Mouse (Mus musculus): ENCODE data around the gene Gm20388.
A peak's percentile ranks its signal among the peaks of the same experiment; 100 is the strongest.

The Gm20388 gene

DNA sequence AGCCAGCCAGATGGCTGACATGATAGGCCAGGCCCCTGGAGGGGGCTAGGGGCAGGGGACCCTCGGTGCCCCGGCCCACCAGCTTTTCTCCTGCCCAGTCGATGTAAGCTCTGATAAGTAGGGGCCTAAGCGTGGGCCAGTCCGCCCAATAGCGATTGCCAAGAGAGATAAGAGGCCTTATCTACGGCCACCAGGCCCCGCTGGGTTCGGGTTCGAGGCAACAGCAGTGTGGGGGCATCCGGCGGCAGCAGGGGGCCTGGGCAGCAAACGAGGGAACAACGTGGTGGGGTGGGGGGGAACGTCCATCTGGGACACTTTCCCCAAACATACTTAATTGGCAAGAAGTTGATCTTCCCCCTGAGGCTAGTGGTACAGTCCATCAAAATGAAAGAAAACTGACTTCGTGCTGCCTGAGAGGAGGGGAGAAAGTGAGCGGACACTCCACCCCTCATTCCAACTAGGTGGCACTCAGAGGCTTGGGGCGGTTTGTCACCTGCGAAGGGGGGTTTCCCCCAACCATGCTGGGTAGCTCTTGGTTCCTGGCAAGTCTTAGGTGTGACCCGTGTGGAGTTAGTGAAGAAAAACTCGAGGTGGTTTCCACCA is 2374.1 kb downstream of the Gm20388 start:
- peak; percentile 64 for DNase-seq (ENCODE audit: extremely low spot score)

DNA sequence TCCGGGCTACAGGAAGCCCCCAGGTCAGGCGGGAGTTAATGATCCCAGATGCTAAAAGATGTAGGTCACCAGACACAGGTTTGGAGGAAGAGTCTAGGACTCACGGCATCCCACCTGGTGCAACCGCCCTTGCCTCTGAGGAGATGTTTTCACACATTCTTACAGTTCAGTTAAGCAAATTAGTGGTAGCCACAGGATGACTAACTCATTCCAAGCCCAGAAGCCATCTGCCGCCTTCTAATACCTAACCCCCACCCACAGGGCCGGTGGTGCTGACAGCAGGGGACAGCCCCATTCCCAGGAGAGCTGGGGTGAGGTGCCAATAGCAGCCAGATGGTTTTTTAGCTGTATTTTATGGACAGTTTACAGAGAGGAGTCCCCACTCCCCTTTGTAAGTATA is 2375.1 kb downstream of the Gm20388 start:
- DNase-seq (ENCODE audit: extremely low spot score): no peak

- no peak for DNase-seq (ENCODE audit: extremely low spot score)
Observed at GRCm38 (mm10) chr8:122286899-122287298, 2376.3 kb downstream of the Gm20388 start.

DNA sequence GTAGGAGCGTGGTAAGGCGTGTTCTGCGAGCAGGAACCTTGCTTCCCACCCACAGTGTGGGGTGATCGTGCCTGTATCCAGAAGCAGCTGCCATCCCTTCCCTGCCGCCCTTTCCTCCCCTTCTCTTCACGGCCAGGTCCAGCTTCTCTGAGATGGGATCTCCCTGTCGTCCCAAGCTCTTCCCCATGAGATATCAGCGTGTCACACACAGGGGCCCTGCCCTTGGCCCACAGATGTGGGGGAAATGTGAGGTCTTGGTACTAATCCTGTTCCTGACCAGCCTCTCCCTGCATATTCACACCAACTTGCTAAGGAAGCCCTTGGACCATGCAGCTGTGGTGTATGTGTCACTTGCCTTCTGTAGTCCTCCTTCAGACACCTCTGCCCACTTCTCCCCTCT is 2377.1 kb downstream of the Gm20388 start:
- DNase-seq (ENCODE audit: extremely low spot score): no peak

DNA sequence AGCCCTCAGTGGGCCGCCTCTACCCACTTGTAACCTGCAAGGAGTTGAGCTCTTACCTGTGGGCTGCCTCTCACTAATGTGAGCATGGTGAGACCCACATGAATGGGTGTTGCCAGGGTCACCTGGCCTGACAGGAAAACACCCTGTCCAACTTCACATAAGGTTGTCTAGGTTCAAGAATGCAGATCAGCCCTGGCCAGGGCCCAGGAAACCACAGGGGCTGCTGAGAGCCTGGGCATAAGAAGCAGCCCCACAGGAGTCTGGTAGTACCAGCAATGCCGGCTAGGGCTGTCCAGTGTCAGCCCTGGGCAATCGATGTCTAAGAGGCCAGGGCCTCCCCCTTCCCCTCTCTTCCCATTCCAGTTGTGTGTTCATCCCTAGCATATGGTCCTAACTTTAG is 2377.7 kb downstream of the Gm20388 start:
- DNase-seq (ENCODE audit: extremely low spot score): no peak

DNA sequence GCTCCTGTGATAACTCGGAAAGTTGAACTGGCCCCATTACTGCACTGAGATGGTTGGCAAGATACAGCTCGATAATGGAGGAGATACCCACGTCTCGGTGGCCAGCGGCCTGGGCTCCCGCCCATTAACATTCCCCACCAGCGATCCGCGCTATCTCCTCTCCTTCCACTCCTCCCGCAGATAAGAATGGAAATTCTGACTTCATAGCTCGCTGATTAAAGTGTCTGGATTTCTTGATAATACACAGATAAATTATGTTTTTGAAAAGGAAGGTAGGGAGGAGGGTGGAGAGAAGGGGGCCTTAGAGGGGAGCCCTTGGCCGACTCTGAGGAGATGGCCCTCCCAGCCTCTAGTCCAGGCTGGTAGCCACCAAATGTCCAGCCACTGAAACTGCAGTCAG is 2380.4 kb downstream of the Gm20388 start:
- no peak for DNase-seq (ENCODE audit: extremely low spot score)

DNA sequence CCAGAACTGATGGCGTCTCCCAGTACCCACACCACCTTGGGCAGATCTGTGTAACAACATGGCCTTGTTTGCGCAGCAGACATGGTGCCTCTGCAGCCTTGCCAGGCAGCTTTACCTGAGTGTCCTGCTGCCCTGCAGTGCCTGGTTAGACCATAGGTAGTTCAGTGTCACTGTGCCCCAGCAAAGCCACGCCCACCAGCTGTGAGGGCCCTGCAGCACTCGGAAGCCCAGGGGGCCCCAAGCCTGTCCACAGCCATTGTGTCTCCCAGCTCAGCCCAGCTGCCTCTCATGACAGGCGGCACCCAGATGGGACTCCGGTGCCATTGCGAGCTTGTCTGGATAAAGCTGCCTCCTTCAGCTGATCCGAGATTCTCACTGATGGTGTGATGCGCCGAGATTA is 2380.9 kb downstream of the Gm20388 start:
- DNase-seq (ENCODE audit: extremely low spot score): no peak

DNA sequence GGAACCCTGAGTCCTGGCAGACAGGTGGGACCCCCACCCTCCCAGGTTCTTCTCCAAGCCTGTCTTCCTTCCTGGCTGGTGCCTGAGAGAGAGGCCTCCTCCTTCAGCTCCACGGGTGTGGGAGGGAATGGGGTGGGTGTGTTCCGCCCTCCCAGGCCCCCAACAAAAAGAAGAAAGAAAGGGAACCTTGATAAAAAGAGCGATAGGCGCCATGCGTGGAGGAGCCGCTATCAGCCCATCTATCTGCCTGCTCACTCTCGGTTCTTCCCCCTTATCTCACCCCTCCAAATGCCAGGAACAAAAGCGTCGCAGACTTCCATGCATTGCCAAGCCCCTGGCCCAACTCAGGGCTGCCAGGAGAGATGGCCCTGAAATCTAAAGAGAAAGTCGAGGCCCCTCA is 2382.8 kb downstream of the Gm20388 start:
- no peak for DNase-seq (ENCODE audit: extremely low spot score)

GRCm38 (mm10) chr8:122294273-122294683 is 2383.6 kb downstream of the Gm20388 start:
- DNase-seq (ENCODE audit: extremely low spot score): peak; percentile 77

GRCm38 (mm10) chr8:122295389-122295788 is 2384.7 kb downstream of the Gm20388 start:
- no peak for DNase-seq (ENCODE audit: extremely low spot score)

DNA sequence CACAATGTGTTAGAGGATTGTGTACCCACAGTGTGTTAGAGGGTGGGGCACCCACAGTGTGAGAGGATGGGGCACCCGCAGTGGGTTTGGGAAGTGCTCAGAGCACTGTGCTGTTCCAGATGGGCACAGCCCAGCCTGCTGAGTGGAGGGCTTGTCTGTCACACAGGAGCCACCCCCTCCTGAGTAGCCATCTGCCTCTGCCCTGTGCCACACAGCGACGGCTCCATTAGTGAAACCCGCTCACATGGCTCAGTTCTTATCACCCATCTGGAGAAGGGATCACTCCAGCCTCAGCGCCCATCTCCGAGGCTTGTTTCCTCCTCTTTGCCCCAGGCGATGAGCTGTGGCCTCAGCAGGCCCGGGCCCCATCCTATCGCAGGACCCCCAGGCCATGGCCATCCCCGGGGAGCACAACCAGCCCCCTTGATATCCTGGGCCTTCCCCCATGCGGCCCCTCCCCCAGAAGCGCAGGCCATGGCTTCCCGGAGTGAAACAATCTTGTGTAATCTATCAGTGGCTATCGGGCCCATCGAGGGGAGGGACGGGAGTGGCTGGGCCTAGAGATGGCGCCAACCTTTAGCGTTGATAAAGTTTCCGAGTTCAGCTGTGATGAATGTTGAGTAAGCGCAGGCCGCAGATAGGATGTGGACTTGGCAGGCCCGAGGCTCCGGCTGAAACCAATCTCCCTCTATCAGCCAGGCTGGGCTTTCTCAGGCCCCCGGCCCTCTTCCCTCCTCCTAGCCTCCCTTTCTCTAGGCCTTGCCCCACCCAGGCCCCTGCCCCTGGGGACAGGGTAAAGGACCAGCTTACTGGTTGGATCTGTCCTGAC is 2385.7 kb downstream of the Gm20388 start:
- DNase-seq (ENCODE audit: extremely low spot score): no peak

DNA sequence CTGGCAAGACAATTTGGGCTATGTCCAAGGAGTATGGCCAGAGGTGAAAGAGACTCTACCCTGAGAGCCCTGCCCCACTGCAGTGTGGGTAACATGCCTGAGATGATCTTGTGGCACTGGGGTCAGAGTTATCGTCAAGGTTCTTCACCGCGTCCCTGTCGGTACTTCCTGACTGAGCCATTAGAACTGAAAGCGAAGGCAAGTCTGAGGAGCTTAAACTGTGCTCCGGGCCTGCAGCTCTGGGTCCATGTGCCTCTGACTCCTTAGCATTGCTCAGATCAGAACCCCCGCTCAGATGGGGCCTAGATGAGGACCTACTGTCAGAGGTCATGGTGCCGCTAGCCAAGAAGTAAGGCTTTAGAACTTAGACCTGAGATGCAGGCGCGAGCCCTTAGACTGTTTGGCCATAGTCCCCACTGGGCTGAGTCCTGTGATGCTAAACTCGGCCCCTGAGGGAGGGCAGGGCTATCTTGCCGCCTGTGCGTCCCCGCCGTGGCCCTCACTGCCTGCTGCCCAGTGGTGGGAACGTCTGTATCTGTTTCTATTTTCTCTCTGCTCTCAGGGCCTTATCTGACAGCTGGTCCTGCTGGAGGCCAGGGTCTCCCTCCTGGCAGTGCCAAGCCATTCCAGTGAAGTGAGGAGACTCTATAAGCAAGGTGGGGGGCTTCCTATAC is 2389.1 kb downstream of the Gm20388 start:
- no peak for DNase-seq (ENCODE audit: extremely low spot score)

DNA sequence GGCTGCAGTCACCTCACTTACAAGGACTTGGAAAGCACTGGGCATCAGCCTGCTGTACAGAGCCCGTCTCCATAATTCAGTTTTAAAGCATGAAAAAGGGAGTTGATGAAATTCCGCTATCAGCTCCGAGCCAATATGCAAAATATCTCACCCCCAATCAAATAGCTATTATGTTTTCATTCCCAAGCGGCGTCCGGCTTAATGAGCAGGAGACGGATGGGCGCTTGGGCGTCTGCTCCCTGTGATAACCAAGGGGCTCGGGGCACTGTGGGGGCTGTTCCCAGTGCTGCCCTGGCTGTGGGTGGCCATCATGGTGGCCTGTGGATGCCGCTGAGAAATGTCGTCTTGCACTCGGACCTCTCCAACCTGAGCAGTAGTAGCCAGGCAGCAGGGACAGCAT is 2390.4 kb downstream of the Gm20388 start:
- DNase-seq (ENCODE audit: extremely low spot score): no peak

DNA sequence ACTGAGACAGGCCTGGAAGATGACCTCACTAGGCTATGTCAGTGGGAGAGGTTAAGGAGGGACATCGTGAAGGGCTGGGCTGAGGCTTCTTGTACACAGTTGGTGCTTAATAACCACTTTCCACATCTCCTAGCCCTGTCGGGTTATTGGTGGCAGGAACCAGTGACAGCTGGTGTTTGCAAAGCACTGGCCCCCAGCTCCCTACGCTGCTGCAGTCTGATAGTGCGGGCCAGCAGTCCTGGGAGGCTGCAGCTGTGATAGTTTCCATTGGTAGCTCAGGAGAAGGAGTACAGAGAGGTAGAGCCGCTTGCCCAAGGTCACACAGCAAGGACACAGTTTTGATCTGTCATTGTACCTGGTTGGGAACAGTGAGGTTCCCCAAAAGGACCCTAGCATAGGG is 2391.2 kb downstream of the Gm20388 start:
- DNase-seq (ENCODE audit: extremely low spot score): no peak

DNA sequence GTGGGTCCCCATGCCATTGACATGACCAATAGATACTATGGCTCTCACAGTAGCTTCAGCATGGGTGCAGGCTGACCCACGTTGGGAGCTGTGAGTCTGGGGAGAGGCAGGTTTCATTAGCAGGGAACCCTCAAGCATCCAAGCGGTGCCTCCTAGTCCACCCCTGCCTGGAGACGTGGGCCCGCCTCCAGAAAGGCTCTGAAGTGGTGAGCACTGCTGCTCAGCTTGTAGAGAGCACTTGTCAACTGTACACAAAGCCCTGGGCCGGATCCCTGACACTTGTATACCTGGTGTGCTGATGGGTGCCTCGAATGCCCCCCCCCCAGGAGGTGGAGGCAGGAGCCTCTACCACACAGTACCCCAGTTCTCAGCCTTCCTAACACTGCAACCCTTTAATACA is 2392.8 kb downstream of the Gm20388 start:
- DNase-seq (ENCODE audit: extremely low spot score): no peak

DNA sequence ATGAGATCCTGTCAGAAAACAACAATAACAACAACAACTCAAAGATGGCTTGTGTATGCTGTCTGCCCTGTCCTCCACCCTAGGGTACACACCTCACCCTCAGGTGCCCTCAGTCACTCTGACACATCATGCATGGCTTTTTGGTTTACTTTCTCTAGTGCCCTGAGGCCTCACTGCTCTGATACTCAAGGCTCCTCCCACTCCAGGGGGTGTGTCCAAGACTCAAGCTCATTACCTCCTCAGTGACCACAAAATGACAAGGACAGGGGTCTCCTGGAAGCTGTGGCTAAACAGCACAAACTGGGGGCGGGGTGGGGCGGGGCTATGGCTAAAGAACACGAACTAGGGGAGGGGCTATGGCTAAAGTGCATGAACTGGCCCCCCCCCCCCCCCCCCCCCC is 2393.4 kb downstream of the Gm20388 start:
- no peak for DNase-seq (ENCODE audit: extremely low spot score)

- no peak for DNase-seq (ENCODE audit: extremely low spot score)
Observed at GRCm38 (mm10) chr8:122306660-122307399, 2396.2 kb downstream of the Gm20388 start.

- no peak for DNase-seq (ENCODE audit: extremely low spot score)
Observed at GRCm38 (mm10) chr8:122307836-122308235, 2397.2 kb downstream of the Gm20388 start.

DNA sequence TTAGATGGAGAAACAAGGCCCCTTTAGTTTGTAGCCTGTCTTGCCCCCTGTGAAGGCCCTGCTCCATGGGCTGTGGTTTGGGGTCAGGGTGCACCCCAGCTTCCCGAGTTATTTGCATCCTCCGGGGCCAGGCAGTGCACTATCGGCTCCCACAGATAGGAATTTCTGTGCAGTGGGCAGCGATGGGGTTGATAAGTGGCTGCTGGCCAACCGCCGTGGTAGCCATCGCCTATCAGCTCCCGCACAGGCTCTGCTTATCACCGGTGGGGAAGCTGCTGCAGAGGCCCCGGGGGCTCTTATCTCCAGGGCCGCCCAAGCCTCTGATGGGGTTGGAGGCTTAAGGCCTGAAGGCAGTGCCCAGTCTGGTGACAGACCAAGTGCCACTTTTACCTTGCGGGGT is 2398.6 kb downstream of the Gm20388 start:
- DNase-seq (ENCODE audit: extremely low spot score): no peak

GRCm38 (mm10) chr8:122311115-122311514 is 2400.5 kb downstream of the Gm20388 start:
- DNase-seq (ENCODE audit: extremely low spot score): no peak

DNA sequence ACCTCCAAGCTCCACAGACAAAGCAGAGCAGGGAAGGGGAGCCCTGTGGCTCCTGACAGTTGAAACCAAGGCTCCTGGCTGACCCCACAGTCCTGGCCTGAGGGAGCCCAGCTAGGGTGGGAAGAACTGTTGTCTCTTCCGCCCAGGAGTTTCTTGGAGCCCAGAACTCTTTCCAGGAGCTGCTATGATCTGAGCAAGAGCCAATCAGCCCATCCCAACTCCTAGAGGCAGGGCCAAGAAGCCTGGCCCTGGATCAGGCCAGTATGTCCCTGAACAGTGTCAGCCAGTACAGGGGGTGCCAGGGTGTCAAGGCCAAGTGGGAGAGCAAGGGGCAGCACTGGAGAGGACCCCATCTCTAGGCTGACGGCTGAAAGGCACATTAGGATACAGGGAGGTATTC is 2401.9 kb downstream of the Gm20388 start:
- DNase-seq (ENCODE audit: extremely low spot score): no peak

DNA sequence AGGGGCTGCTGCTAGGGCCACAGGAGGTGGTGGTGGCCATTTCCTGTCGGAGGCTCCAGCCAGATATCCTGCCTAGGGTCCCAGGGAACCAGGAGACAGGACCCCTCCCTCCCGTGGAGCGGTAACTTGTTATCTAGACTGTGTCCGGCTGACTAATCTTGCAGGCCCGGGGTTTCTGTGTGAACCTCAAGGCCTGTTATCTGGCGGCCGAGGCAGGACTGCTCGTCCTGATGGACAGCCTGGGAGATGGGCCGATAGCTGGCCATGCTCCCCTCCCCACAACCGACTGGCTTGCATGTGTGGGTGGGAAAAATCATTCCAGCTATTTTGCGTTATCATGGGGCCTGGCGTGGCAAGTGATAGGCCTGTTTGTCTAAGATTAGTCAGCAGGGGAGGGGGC is 2402.7 kb downstream of the Gm20388 start:
- no peak for DNase-seq (ENCODE audit: extremely low spot score)

Data from embryo, embryonic 9.5 days (tissue).